Mouse (Mus musculus) hindlimb bud, embryonic 11.5 days (tissue): ENCODE data around the gene Dnase2a.

ENCODE experiments used
- DNase-seq: peaks from one replicate; pipeline ENCODE4 v3.0.0-alpha.2; 2012; ENCODE audit warnings: low read depth, low spot score; ENCODE audit errors: extremely low spot score

The Dnase2a gene

DNA sequence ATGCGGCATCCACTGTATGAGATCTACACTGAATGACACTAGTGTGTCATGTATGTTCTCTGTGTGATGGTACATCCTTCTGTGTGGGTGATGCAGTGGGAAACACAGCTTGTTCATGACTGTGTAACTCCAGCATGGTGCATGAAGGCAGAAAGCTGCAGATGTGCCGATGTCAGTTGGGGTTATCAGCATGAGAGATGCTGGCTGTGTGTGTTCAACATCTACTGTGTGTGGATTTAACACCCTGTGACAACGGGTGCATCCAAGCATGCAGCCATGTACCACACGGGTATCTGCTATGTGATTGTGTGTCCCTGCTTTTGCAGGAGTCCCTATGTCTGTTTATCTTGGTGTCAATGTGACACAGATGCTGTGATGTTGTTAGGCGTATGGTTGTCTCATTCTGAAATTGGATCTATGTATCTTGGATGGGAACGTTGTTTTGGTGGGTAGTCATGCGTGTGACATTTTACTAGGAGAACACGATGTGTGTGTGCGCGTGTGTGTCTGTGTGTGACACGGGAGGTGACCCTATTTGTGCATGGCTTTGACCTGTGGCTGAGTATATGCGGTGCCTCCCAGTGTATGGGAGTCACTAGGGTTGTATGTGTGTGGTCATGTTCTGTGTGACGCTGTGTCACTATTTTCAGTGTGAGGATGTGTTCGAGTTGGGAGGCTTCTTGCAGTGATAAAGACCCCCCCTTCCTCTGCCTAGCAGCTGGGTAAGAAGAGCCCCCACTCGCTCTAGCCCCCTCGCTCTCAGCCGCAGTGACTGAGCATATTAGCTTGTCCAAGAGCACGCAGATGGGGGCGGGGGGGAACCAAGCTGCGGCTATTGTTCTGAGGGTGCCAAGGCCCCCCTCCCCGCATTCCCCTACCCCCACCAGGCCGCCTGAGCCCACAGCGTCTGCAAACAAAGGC, 27.9 kb downstream of the Dnase2a start:
- no peak for DNase-seq

DNA sequence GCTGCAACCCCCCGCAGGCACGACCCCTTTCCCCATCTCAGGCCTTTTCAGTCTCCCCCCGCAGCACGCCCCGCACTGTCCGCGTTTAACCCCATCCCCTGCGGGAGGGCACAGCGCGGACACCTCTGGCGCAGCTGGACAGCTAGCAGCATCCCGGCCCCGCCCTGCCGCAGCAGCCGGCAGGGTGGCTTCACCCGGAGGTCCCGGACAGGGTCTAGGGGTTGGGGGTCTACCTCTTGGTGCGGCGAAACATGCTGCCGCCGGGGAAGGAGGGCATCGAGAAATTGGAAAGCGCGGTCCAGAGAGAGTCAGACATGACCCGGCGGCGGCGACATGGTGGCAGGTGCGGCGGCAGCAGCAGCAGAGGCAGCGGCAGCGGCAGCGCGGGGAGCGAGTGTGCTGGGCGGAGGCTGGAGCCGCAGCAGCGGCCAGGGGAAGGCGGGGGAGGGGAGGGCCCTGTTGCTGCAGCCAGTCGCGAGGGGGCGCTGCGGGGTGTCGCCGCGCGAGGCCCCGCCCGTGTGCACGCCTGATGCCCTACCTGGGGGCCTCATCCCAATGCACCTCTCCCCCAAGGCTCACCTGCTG, 28.7 kb downstream of the Dnase2a start, which contains the start of gene Mast1:
Mast1 (minus strand) TSS at position 398 of the 585 bp plus-strand sequence.
- no peak for DNase-seq

DNA sequence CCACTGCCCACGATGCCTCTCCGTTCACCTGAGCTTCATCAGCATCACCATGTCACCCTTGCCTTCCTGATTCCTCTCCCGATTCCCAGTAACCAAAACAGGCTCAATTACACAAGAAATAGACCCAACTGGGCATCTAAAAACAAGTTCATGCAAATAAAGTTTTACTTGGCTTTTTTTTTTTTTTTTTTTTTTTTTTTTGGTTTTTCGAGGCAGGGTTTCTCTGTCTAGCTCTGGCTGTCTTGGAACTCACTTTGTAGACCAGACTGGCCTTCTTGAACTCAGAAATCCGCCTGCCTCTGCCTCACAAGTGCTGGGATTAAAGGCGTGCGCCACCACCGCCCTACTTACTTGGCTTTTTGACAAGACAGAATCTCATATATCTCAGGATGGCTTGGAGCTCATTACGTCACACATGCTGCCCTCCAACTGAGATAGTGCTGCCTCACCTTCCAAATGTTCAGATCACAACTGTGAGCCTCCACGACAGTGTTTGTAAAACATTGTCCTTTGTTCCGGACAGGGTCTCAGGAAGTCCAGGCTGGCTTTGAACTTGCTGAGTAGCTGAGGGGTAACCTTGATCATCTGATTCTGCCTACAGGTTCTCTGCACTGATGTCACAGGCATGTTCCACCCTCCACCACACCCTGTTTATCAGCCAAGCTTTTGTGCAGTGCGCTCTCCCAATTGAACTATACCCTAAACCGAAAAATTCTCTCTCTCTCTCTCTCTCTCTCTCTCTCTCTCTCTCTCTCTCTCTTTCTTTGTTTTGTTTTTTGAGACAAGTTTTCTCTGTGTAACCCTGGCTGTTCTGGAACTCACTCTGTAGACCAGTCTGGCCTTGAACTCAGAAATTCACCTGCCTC, 29.5 kb downstream of the Dnase2a start:
- DNase-seq, result no peak

DNA sequence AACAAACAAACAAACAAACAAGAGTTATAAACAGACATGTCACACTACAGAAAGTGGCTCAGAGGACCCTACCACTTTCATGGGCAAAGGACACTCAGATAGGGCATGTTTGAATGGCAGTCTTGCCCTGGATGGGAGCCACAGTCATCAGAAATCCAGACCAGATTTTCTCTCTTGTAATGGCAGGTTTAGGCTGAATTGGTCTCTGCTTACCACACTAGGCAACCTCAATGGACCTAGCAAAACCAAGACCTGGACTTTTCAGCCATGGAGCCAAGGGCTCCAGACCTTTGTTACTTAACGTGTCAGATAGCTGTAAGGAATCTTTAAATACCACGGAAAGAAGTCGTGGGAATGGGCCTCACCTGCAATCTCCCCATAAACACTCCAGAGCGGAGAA, 35.3 kb downstream of the Dnase2a start:
- no peak for DNase-seq

DNA sequence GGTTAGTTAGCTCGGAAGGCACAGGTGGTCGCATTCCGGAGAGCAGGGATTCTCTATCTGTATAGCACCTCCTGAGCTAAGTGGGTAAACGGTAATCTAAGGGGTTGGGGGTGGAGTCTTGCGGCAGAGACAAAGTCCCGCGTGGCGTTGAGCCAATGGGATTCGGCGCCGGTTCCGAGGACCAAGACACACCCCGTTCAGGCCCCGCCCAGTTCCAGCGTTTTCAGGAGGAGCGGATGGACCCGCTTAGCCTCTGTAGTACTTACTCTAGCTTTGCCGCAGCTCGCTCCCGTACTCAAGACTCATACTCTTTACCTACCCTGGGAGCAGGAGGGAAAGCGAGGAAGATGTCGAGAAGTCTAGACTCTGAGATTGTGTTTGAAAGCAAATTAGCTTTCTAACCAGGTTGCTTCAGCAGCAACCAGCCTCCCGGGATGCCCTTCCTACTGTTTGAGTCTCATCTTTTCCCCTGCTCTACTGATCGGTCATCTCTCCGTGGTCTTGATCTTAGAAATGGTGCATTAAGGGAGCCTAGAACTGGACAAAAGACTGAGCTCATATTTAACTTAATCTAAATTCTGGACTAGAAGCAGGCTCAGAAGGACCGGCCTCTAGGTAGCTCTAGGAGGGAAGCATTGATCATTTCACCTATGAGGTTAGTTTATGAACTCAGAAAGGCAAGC, 36.3 kb downstream of the Dnase2a start:
- no peak for DNase-seq

DNA sequence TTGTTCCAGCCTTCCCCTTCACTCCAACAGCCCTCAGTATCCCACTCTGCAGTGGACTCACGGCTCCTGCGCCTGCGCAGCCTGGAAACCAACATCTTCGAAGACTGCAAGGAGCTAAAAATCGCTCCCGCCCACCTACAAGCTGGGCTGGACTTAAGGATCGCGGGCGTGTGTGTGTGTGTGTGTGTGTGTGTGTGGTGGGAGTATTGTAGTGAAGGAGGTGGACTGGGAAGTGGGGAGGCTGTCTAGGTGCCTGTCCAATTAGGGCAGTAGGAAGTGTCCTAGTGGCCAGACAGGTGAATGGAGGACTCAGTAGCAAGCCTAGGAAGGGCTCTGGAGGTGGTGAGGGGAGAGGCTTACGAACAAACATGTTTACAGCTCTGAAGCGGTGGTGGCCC, 36.9 kb downstream of the Dnase2a start:
- no peak for DNase-seq

DNA sequence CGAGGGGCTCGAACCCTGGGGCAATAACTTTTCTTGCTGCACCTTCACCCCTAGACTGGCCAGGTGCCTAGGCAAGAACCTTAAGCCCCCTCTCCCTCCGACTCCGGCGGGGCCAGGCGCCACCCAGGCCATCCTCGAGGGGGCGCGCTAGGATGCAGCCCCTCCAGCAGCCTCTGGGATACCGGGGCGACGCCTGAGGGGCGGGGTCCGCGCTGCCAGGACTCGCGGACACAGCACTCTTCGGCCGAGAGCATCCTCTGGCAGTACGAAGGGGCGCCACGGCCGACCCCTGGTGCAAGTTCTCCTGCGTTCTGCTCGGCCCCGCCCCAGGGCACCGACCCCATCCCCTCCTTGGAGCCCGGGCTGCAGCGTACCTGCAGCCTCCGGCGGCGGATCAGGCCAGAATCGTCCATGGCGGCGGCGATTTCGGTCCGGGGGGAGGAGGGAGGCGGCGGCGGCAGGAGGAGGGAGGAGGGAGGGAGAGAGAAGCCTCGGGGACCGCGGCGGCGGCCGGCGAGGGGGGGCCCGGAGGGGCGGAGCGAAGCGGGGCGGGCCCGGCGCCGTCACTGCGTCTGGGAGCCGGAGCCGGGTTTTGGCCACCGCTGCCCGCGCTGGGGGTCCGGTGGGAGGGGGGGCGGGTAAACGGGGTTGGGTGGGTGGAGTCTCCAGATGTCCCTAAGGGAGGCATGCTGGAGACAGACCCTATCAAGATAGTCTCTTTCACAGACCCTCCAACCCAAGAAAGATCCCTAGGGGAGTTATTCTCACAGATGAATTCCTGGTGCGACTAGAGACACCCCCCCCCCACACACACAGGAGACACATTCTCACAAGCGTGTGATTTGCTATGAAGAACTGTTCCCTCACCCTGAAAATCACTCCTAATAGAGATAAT, 37.5 kb downstream of the Dnase2a start:
- DNase-seq, result no peak

DNA sequence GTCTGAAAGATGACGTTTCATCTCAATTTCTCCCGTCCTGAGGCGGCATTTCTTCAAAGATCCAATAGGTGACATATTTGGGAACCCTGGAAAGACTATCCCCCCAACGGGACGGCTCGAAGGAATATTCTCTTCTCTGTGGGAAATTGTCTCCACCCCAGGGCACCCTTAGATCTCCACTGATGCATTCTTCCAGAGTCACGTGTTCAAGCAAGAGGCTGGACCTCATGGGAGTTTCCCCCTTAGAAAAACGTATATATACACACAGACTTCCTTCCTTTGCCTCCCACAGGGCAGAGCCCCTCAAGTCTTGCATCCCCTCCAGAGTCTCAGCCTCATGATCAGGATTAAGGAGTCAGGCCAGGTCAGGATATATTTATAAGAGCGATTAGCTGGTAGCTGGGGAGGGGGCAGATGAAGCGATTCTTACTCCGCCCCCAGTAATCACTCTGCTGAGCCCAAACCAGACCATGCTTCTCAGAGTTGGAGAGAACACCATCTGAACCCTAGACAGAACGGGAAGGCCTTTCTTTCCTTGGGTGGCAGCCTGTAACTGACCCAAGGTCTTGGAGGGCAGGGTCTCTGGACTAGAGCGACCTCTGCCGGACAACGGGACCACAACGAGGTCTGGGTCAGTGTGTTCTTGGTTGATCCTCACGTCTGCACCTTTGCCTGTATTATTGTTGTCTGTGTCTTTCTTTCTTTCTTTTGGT, 38.3 kb downstream of the Dnase2a start, which contains the start of gene Rtbdn:
Rtbdn (plus strand) TSS at position 464 of the 713 bp plus-strand sequence.
- DNase-seq, result no peak

DNA sequence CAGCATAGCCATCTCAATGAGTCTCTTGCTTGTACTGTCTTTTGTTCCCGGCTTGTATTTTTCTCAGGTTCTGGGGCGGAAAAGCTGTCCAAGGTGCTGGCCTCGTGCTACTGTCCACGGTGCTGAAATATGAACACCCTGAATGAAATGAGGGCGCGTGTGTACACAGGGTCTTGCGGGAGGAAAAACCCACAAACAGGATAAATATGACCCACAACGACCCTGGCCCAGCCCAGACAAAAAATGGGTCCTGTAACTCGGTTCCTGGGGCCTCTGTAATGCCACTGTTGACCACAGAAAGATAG, 38.8 kb downstream of the Dnase2a start:
- no peak for DNase-seq

DNA sequence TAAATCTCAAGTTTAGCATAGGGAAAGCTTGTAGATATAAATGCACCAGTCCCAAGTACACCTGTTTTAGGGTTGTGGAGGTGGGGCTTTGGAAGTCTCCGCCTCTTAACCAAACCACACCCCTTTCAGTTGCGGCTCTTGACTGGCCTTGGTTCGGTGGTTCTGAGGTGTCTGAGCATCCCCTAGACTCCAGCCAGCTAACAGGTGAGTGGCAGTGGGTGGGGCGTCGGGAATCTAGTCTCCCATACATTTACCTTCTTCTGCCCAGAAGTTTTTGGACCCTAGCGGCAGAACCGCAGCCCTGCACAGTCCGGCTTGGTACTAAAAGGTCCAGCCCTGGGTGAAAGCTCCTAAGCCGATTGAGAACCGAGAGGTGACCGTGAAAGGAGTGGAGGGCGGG, 41.4 kb downstream of the Dnase2a start:
- no peak for DNase-seq

DNA sequence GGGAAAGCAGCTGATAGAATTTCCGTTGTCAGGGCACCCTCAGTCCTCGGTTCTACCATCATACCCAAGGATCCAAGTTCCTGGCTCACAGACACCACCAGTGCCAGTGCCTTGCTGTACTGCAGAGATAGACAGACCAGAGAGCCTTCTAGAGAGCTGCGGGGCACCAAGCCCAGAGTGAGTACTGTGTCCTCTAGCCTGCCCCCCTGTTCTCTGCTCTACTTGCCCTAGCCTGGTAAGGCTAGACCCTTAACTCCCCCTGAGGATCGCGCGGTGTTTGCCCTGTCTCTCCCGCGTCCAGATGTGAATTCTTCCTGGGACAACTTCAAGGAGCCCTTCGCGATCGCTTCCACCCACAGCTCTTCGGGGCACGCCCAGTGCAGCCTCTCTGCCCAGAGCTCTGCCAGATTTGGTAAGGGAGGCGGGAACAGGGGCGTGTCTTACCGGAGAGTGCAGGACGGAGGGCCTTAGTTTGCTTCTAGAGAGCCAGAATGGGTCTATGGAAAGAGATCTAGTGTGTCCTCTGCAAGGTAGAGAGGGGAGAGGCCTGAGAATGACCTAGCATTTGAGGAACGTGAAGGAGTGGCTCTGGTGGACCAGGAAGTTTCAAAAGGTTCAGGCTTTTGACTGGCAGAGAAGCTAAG, 44.4 kb downstream of the Dnase2a start:
- no peak for DNase-seq

DNA sequence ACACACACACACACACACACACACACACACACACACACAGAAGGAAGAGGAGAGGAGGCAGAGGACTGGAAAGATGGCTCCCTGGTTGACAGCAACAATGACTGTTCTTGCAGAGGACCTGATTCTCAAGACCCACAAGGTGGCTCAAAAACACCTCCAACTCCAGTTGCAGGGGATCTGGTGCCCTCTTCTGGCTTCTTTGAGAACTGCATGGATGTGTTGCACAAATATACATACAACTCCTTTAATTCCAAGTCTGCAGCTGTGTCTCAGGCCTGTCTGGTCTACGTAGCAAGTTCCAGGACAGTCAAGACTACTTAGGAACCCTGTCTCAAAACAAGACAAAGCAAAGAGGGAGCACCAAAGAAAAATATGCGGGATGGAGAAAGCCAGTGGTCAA, 48.4 kb downstream of the Dnase2a start:
- DNase-seq, result no peak

DNA sequence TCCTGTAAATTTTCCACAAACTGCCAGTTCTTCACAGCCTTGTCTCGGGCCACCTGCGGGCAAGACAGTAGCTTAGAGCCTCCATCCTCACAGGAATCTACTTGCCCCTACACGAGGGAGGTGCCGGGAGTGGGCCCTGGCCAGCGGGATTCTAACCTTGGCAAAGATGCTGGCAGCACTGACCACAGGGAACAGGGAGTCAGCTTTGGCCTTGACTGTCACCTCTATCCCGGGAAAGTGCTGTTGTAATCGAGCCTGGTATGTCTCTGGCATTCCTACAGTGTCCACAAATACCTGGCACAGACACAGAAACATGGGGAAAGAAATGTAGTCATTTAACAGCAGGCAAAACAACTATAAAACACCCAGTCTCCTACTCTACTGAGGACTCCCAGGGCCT, 51.5 kb downstream of the Dnase2a start:
- DNase-seq, result no peak

DNA sequence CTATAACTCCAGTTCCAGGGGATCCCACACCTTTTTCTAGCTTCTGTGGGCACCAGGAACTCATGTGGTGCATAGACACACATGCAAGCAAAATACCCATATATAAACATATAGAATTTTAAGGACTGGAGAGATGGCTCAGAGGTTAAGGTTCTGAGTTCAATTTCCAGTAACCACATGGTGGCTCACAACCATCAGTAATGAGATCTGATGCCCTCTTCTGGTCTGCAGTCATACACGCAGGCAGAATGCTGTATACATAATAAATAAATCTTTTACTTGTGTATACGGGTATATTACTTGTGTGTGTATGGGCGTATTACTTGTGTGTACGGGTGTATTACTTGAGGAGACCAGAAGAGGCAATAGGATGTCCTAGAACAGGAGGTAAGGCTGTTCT, 55.6 kb downstream of the Dnase2a start:
- no peak for DNase-seq

DNA sequence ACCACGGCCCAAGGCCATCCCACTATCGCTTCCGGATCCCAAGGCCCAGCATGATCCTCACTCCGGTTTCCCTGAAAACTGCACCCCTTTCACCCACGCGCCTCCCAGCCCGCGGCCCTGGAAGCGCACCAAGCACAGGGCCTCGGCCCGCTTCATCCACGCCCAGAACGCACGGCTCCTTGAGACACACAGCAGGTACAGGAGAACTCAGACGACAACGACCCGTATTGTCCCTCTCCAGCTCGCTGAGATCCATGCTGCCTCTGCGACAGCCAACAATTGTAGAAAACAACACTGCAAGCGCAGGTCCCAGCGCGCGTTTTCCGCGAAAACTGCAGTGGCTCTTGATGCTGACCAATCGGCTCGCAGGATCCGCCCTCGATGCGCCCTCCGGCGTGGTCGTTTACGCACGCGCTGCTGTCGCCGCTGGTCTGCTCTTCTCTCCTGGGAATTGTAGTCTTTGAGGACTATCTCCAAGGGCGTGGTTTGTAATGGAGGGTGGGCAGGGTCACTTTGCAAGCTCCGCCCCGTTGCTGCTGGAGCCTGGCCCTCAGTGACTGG, 57.5 kb downstream of the Dnase2a start:
- peak; percentile 90 for DNase-seq

DNA sequence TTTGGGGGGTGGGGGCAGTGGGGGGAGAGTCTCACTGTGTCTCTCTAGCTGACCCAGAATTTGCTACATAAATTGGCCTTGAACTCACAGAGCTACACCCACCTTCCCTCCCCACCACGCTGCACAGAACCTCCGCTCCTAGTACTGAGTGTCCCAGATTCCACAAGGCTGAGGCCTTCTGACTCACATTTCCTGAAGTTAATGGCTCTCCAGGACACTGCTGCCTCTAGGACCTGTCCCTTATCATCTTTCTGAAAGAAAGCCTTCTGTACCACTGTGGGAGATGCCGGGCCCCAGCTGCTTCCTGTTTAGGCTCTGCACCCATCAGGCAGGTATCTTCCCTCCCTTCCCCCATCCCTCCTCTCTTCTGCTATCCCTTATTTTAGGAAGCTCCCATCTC, 58.2 kb downstream of the Dnase2a start:
- DNase-seq, result no peak

DNA sequence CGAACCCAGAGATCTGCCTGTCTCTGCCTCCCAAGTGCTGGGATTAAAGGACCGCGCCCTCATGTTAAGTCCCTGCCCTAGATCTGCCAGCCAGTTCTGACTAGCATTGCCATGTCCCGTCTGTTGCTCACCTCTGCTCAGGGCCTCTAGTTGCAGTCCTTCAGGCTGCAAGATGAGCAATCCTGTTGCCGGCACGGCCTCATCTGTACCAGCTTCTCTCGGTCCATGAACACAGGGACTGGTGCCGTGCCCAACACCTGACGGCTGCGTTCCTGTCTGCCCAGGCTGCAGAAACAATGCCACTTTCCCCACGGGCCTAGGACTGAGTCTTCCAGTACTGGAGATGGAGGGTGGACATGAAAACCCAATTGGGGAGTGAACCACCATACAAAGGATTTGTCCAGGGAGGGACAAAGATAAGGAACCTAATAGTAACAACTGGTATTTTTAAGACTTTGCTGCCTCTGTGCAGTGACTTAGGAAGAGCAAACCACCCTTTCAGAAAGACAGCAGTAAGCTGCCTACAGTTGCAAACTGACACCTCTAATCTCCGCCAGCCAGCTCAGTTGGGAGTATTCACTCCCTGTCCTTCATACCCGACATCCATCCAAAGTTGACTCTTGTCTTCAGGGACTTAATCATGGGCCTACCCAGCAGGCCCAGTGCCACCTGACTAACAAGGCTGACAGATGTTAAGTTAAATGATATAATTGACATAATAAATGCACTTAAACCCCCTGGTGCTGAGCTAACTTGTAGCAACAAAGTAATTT, 59.4 kb downstream of the Dnase2a start:
- DNase-seq, result no peak

DNA sequence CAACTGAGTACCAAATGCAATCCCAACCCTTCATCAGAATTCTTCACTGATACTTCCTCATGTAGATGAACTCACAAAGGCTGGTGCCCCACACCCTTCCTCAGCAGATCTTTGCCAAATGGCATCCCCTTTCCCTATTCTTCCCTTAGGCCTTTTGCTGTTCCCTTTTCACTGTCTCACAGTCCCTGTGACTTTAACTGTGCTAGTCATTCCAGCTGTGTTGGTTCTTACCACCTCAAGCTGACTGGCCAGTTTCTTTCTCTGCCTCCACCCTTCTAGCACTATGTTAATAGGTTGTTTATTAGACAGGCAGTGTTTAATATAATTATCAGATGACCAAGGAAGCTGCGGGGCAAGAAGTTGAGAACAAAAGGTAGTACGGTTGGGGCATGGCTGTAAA, 60.3 kb downstream of the Dnase2a start:
- DNase-seq, result no peak
